Mouse (Mus musculus) midbrain, embryonic 14.5 days (tissue): ENCODE data around the gene Kirrel3. TPM values are rescaled to one million over a fixed set of nuclear protein-coding genes. Genes with fewer than 3 reads are reported as not detected.

Source experiments
- ATAC-seq: fragments of 200-750 bp; cut with Nextera tagmentation; 2 replicates; pipeline ENCODE4 v1.8.0; 2017; ENCODE audit warnings: moderate number of reproducible peaks, moderate library complexity; ENCODE audit not compliant: low FRiP score, low TSS enrichment
- DNase-seq: peaks from one replicate; pipeline ENCODE4 v3.0.0-alpha.2; 2015
- H3K27ac ChIP-seq: fragments of 300-500 bp; sonication (generic); replicated peaks from 2 replicates; pipeline ENCODE4 v1.5.1; 2014; ENCODE audit warnings: mild to moderate bottlenecking, low read depth, low read length, moderate library complexity
- H3K27me3 ChIP-seq: fragments of 300-500 bp; sonication (generic); 2 replicates; pipeline ENCODE4 v1.6.1; 2014; ENCODE audit warnings: low read length, control low read depth, mixed read lengths; ENCODE audit not compliant: control insufficient read depth, insufficient read depth
- H3K36me3 ChIP-seq: fragments of 300-500 bp; sonication (generic); 2 replicates; pipeline ENCODE4 v1.6.1; 2014; ENCODE audit warnings: low read length, control low read depth; ENCODE audit not compliant: control insufficient read depth, insufficient read depth
- H3K4me1 ChIP-seq: fragments of 300-500 bp; sonication (generic); 2 replicates; pipeline ENCODE4 v1.6.1; 2014; ENCODE audit warnings: mild to moderate bottlenecking, antibody characterized with exemption, low read length, control low read depth; ENCODE audit not compliant: control insufficient read depth, insufficient read depth
- H3K4me2 ChIP-seq: fragments of 300-500 bp; sonication (generic); 2 replicates; pipeline ENCODE4 v1.6.1; 2014; ENCODE audit warnings: mild to moderate bottlenecking, low read length, moderate library complexity
- H3K4me3 ChIP-seq: fragments of 300-500 bp; sonication (generic); replicated peaks from 2 replicates; pipeline ENCODE4 v1.5.1; 2014; ENCODE audit warnings: low read depth, low read length
- H3K9ac ChIP-seq: fragments of 300-500 bp; sonication (generic); replicated peaks from 2 replicates; pipeline ENCODE4 v1.6.1; 2014; ENCODE audit warnings: mild to moderate bottlenecking, low read length, moderate library complexity
- H3K9me3 ChIP-seq: fragments of 300-500 bp; sonication (generic); 2 replicates; pipeline ENCODE4 v1.6.1; 2016; ENCODE audit warnings: low read length, control low read depth, mixed read lengths; ENCODE audit not compliant: control insufficient read depth
- WGBS: fragments of 180-500 bp; shearing (Covaris S2); extraction: QIAGEN DNeasy Blood & Tissue Kit; methylation state at CpG from one replicate; pipeline ENCODE4 v1.1.7; 2014; 5-methylcytosine and 5-hydroxymethylcytosine counted together
- polyA plus RNA-seq: library from polyadenylated mRNA; unstranded; fragments of >200 nt; fragmentation: Nextera tagmentation; extraction: Ambion mirVana; gene quantifications from 2 replicates; pipeline ENCODE4 v1.2.1, GENCODE M21; 2014

The Kirrel3 gene
- polyA plus RNA-seq, 1 experiment from 2014 or later, result 34.2 TPM

DNA sequence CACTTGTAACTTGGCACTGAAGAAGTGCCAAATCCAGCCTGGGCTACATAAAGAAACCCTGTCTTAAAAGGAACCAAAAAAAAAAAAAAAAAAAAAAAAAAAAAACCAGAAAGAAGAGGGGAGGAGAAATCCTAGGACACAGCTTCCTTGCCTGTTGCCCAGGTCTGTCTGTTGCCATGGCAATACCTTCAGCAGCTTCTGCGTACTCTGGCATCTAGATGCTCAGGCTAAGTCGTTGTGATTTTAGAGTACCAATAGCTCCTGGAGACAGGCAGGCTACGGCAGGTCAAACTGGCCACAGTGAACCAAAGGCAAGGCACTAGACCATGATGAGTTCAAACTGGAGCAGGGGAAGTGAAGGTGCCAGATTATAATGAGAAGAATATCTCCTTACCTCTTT lies 568.0 kb downstream of the Kirrel3 start:
- no peaks in the 10 kb centered on the region for H3K9me3 ChIP-seq
- H3K4me1 ChIP-seq, result no peaks in the 10 kb centered on the region
- no peaks in the 10 kb centered on the region for H3K27me3 ChIP-seq
- no peak overlapping the region for H3K9ac ChIP-seq
- H3K4me2 ChIP-seq, result no peak overlapping the region
- no peak overlapping the region for H3K4me3 ChIP-seq
- WGBS, result 64% methylated on average over 3 of the region's 3 CpGs
- no peak overlapping the region for H3K27ac ChIP-seq
- H3K36me3 ChIP-seq, result peaks cover 3% of the 10 kb centered on the region; the same call in 1 of the 2 replicates
- DNase-seq (peak; percentile 46), ATAC-seq (no peak)

DNA sequence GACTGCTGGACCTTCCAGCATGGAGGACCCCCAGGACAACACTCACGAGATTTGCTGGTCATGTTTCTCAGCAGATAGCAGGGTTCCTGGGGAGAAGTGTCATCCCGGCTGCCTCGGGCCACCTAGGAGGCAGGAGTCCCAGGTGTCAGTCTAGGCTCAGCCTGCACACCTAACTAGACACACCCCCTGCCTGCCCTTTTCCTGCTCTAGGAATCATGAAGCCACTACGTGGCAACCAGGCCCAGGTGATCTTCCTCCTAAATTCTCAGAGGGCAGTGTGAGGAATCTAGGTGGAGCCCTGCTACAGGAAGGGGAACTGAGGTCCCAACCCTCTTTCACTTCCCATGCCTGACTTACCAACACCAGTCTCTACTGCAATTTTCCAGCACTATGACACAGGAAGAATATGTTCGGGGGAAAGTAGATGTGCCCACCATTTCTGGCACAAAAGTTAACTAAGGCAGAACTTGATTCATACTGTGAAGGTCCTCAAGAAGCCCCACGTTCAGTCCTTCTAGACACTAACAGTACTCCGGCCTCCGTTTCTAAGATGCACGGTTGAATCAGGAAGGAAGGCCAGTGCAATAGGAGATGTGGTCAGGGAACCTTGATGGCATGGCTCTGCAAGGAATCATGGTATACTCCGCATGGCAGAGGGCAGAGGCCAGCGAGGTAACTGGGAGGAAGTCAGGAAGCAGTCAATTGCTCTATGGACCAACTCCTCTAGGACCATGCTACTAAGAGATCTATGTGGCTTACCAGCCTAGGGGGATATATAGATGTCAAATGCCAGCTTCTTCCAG lies 570.0 kb downstream of the Kirrel3 start:
- DNase-seq, result no peak
- Histone ChIP-seq H3K36me3 (peaks cover 3% of the 10 kb centered on the region; the same call in 1 of the 2 replicates), H3K9me3 (no peaks in the 10 kb centered on the region), H3K9ac (no peak overlapping the region), H3K4me2 (no peak overlapping the region), H3K27me3 (no peaks in the 10 kb centered on the region), H3K4me3 (no peak overlapping the region), H3K27ac (no peak overlapping the region), H3K4me1 (no peaks in the 10 kb centered on the region)
- 91% methylated on average over 11 of the region's 11 CpGs for WGBS
- ATAC-seq, result no peak

- Histone ChIP-seq H3K27me3 (no peaks in the 10 kb centered on the region), H3K4me2 (no peak overlapping the region), H3K4me3 (no peak overlapping the region), H3K4me1 (no peaks in the 10 kb centered on the region), H3K9ac (no peak overlapping the region), H3K9me3 (no peaks in the 10 kb centered on the region), H3K27ac (no peak overlapping the region), H3K36me3 (peaks cover 3% of the 10 kb centered on the region; the same call in 1 of the 2 replicates)
- ATAC-seq, result no peak
- WGBS, result 98% methylated on average over 3 of the region's 3 CpGs
- DNase-seq, result no peak
Observed at GRCm38 (mm10) chr9:35056611-35057010, 570.9 kb downstream of the Kirrel3 start.

- Histone ChIP-seq H3K27ac (no peak overlapping the region), H3K36me3 (peaks cover 3% of the 10 kb centered on the region; the same call in 1 of the 2 replicates), H3K4me1 (no peaks in the 10 kb centered on the region), H3K4me2 (no peak overlapping the region), H3K9me3 (no peaks in the 10 kb centered on the region), H3K9ac (no peak overlapping the region), H3K4me3 (no peak overlapping the region), H3K27me3 (no peaks in the 10 kb centered on the region)
- no peak for ATAC-seq
- no peak for DNase-seq
- 89% methylated on average over 6 of the region's 6 CpGs for WGBS
Observed at GRCm38 (mm10) chr9:35057631-35058030, 571.9 kb downstream of the Kirrel3 start.

DNA sequence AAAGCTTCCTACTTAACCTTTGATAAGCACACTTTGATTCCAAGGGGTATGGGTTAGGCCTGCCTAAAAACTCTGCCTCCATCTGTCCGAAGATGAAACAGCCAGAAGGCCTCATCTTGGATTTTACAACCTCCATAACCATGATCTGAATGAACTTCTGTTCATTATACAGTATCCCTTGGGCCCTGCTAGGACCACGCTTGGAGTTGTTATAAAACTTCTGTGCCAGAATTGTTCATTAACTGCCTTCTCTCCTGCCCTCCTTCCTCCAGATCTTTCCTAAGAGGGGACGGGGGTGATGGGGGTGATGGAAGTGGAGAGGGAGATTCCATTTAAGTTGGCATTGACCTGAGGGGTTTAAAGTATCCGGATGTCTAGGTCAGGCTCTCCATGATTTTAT lies 572.5 kb downstream of the Kirrel3 start:
- WGBS, result 94% methylated on average over 4 of the region's 4 CpGs
- ATAC-seq, result no peak
- no peaks in the 10 kb centered on the region for H3K9me3 ChIP-seq
- no peak overlapping the region for H3K9ac ChIP-seq
- H3K36me3 ChIP-seq, result peaks cover 1% of the 10 kb centered on the region; the same call in 1 of the 2 replicates
- no peaks in the 10 kb centered on the region for H3K27me3 ChIP-seq
- DNase-seq, result no peak
- H3K4me3 ChIP-seq, result no peak overlapping the region
- no peak overlapping the region for H3K27ac ChIP-seq
- H3K4me1 ChIP-seq, result no peaks in the 10 kb centered on the region
- no peak overlapping the region for H3K4me2 ChIP-seq

DNA sequence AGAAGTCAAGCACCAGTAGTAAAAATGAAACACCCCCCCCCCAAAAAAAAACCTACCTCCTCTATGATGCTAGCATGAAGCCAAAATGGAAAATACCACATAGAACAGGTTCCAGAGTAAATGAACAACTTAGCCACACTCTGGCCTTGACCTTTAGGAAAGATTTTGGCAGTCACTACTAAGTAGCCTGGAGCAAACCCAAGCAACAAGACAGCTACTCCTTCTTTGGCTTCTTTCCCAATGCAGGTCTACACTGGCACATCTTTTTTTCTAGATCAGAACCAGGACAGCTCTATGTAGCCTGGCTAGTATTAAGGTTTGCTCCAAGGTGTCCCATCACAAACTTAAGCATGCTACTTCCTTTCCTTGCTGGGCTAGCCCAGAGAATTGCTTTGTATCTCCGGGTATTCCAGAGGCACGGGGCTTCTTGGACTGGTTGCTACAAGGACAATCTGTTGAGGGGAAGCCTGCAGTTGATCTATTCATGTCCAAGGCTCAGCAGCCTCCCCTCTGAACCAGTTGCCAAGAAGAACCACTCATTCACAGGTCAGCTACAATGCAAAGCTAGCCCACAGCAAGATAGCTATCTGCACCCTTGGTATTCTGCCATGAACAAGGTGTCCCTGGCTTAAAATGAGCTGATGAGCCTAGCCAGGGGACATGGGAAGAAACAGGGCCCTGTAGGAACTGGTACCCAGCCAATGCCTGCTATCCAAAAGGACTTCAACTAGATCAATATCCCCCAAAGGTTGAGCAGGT lies 573.1 kb downstream of the Kirrel3 start:
- no peak overlapping the region for H3K27ac ChIP-seq
- H3K27me3 ChIP-seq, result no peaks in the 10 kb centered on the region
- no peak overlapping the region for H3K4me3 ChIP-seq
- DNase-seq, result no peak
- no peak overlapping the region for H3K4me2 ChIP-seq
- H3K9ac ChIP-seq, result no peak overlapping the region
- no peaks in the 10 kb centered on the region for H3K9me3 ChIP-seq
- no peak for ATAC-seq
- 93% methylated on average over 2 of the region's 2 CpGs for WGBS
- H3K4me1 ChIP-seq, result no peaks in the 10 kb centered on the region
- H3K36me3 ChIP-seq, result no peaks in the 10 kb centered on the region

- no peak for DNase-seq
Observed at GRCm38 (mm10) chr9:35059881-35060280, 574.2 kb downstream of the Kirrel3 start.

GRCm38 (mm10) chr9:35061446-35061845 lies 575.8 kb downstream of the Kirrel3 start:
- no peak overlapping the region for H3K4me3 ChIP-seq
- no peaks in the 10 kb centered on the region for H3K27me3 ChIP-seq
- H3K36me3 ChIP-seq, result no peaks in the 10 kb centered on the region
- no peaks in the 10 kb centered on the region for H3K4me1 ChIP-seq
- no peak for DNase-seq
- H3K4me2 ChIP-seq, result no peak overlapping the region
- WGBS, result 71% methylated on average over 2 of the region's 2 CpGs
- ATAC-seq, result no peak
- no peak overlapping the region for H3K9ac ChIP-seq
- H3K9me3 ChIP-seq, result no peaks in the 10 kb centered on the region
- no peak overlapping the region for H3K27ac ChIP-seq

More at GRCm38 (mm10) chr9:35059881-35060280, 574.2 kb downstream of the Kirrel3 start:
- Histone ChIP-seq H3K4me3 (no peak overlapping the region), H3K36me3 (no peaks in the 10 kb centered on the region), H3K4me2 (no peak overlapping the region), H3K9me3 (no peaks in the 10 kb centered on the region), H3K9ac (no peak overlapping the region), H3K27me3 (no peaks in the 10 kb centered on the region), H3K27ac (no peak overlapping the region), H3K4me1 (no peaks in the 10 kb centered on the region)
- ATAC-seq, result no peak
- 95% methylated on average over 5 of the region's 5 CpGs for WGBS
